Mouse (Mus musculus) 416B (cell line): ENCODE measurements around the gene Hhex.

Source experiments
- DNase-seq: peaks from one replicate; pipeline ENCODE4 v3.0.0; 2011; ENCODE audit warnings: low read depth

Gene Hhex

GRCm38 (mm10) chr19:37434263-37434951 lies at the start of gene Hhex:
TSS of gene Hhex (plus strand) at chr19:37434810.
- peak; percentile 89 for DNase-seq

DNA sequence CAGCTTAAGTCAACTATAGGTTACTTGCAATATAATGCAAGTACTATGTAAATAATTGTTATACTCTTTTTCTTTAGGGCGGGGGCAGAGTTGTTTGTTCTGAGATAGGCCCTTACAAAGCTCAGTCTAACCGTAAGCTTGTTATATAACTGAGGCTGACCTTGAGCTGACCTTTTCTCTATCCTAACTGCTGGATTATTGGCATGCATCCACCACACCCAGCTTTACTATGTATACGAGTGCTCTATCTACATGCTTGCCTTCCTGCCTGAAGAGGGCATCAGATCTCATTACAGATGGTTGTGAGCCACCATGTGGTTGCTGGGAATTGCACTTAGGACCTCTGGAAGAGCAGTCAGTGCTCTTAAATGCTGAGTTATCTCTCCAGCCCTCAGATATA lies 48.5 kb upstream of the Hhex start:
- DNase-seq = no peak

- peak; percentile 91 for DNase-seq
Observed at GRCm38 (mm10) chr19:37391869-37392268, 42.7 kb upstream of the Hhex start.

- DNase-seq = no peak
Observed at GRCm38 (mm10) chr19:37396279-37396678, 38.3 kb upstream of the Hhex start.

DNA sequence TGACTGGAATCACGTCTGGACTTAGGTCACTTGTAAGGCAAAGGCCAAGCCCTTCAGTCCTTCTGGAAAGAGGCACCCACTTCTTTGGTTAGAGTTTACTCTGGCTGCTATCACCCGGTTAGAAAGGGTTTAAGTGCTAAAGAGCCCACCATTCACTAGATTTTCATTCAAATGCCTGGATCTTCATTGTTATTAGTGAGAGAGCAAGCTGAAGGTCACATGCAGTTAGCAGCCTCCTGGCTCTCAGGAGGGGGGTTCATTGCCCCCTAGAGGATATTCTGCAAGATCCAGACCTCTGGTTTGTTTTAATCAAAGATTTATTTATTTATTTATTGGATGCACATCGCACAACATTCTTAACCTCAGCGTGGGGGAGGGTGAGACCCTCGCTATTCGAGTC lies 33.7 kb upstream of the Hhex start:
- DNase-seq = no peak

DNA sequence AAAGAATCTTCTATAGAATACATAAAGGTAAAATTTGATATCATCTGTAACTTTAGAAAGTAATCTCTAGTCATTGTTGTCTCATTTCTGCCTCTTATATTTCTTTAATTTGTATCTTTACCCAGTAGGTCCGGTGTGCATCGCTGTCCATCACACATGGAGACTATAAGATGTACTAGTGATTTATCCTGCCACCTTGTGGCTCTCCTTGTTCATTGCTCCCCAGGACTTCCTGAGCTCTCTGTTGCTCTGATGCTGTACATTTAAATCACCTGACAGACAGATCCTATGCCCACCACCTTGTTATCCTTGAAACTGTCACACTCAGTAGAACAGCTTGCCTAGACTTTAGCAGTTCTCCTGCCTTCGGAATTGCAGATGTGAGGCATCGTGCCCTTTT lies 16.3 kb upstream of the Hhex start:
- DNase-seq = peak; percentile 74

GRCm38 (mm10) chr19:37419613-37420012 lies 15.0 kb upstream of the Hhex start:
- peak; percentile 92 for DNase-seq

DNA sequence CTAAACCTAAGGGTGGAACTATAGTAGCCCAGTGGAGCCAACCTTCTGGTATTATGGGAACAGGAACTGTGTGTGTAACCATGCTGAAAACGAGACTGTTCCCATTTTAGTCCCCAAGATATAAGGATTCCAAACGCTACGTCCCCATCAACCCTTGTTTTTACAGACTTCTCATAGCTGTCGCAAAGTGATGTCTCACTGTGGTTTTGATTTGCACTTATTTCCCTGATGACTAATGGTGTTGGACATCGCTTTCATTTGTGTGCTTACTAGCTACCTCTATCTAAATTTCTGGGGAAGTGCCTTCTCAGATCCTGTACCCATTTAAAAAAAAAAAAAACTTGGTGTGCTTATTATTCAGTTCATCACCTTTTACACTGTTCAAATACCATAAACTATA lies 6.0 kb upstream of the Hhex start:
- peak; percentile 89 for DNase-seq

DNA sequence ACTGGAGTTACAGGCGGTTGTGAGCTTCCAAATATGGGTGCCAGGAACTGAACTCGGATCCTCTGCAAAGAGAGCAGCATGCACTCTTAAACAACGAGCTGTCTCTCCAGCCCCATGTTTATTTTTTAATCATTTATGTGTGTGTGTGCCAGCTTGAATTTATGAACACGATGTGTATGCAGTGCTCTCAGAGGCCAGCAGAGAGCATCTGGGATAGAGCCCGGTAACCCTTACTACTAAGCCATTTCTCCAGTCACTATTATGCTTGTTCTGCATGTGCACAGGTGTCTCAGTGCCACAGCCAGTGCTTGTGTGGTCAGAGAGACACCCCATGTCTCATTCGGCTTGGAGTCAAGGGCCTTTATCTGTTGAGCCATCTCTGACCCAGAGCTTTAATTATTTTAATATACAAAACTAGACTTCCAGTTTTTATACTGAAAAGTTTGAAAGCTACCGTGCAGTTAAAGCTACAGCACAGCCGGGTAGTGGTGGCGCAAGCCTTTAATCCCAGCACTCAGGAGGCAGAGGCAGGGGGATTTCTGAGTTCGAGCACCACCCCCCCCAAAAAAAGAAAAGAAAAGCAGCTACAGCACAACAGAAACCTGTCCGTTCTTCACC lies 3.4 kb upstream of the Hhex start:
- DNase-seq = no peak

- DNase-seq = no peak
Observed at GRCm38 (mm10) chr19:37432868-37433570, 1.6 kb upstream of the Hhex start.

DNA sequence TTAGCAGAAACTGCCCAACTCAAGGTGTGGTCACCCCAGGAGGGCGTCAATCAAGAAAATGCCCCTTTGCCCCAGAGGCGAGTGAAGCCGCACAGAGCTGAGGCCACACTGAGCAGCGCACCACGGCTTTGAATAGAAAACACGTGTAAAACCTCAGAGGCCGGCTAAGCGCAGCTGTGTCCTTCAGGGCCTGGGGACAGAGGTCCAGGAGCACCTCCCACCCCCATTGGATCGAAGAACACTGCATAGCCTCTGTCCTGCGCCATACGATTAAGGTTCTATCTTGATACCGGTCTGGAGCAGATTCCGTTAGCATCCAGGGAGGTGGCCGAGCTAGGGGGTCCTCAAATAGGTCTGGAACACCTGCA lies 731 bp upstream of the Hhex start:
- peak; percentile 61 for DNase-seq

DNA sequence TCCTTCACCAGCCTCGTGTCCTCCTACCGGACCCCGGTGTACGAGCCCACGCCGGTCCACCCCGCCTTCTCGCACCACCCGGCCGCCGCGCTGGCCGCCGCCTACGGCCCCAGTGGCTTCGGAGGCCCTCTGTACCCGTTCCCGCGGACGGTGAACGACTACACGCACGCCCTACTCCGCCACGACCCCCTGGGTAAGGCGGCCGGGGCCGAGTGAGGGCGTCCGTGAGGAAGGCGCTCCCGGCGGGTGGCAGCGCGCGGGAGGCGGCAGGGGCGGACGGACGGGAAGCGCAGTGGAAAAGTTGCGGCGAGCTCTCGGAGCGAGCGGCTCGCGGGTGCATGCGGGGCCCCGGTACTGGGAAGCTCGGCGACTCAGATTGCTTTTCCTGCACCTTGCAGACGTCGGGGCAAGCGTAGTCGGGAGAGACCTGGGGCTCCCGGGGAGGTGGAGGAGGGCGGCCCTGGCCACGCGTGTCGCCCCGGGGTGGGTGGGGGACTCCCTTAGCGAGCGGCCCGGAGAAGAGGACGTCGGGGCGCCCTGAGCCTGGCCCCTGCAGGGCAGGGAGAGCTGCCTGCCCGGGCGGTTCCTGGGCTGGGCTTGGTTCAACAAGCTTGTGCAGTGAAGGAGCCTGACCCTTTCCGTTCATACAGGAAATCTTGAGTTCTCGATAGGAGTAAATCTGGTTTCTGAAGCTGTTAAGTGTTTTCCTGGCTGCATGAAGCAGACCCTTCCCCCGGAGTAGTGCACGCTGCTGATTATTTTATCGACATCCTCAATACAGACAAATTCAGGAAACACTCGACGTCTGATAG lies 637 bp downstream of the Hhex start:
- DNase-seq = peak; percentile 100

GRCm38 (mm10) chr19:37435853-37436174 lies 1.2 kb downstream of the Hhex start:
- DNase-seq = no peak

DNA sequence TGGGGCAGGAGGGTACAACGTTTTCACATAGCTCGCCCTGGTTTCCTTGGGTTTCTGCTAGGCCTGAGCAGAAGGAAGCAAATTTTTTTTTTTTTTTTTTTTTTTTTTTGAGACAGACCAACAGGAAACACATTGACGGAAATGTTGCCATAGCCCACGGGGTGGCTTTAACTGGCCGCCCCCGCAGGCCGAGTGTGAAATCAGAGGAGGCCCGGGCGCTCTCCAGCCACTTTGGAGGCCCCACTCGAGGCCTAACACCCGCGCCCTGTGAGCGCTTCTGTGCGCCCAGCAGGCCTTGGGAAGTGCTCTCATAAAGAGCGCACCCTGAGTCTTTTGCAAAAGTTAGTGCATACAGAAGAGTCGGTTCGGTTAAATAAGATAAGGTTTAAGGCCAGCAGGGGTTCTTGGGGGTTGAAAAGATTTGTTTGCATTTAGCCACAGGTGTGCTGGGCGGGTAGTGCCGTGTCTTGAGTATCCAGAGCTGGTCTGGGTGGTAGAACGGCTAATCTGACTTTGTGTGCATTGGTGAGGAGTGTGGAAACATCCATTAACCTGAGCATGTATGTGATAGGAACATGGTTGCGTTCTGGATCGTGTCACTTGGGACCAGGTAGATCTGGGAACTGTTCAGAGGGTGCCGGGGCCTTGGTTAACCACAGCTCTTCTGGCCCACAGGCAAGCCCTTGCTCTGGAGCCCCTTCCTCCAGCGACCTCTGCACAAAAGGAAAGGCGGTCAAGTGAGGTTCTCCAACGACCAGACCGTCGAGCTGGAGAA lies 2.1 kb downstream of the Hhex start:
- peak; percentile 91 for DNase-seq

DNA sequence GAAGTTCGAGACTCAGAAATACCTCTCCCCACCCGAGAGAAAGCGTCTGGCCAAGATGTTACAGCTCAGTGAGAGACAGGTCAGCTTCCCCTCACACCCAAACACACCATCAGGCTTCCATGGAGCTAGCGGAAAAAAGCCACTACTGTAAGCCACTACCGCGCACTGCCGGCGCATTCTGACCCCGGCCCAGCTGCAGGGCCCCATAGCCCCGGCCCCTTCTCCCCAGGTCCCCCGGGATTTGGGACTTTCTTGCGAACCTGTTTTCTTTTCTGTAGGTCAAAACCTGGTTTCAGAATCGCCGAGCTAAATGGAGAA lies 2.6 kb downstream of the Hhex start:
- no peak for DNase-seq

GRCm38 (mm10) chr19:37440181-37440580 lies 5.6 kb downstream of the Hhex start:
- no peak for DNase-seq

DNA sequence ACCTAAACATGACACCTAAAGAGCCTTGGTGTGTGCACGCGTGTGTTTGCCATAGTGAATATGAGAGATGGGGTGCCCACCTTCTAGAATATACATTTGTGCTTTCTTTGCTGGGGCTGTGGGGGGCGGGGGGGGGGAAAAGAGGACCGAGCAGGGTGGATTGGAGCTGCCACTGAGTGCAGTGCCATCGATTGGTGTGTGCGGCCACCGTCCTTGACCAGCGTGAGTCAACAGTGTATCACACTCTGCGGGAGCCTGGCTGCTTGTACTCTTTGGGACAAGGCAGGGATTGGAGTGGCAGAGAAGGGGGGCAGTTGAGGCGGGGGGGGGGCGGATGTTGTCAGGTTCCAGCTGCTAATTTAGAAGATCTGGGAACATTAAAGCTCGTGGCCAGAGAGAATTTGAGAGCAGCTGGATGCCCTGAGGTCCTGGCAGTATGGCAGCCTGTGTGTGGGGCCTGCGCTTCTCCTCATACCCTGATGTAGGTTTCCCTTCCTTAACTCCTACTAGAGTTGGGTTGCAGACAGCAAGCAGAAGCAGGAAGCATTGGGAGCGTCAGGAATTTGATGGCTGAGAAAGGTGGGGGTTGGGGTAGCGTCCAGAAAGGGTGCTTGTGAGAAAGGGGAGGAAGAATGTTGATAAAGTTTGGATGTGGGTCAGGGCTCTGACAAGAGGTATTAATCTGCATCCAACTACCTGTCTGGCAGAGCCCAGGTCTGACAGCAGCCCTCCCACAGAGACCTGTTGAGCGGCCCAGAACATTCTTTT lies 6.3 kb downstream of the Hhex start:
- no peak for DNase-seq

GRCm38 (mm10) chr19:37442524-37443286 lies 8.1 kb downstream of the Hhex start:
- DNase-seq = peak; percentile 85

- peak; percentile 70 for DNase-seq
Observed at GRCm38 (mm10) chr19:37443631-37444140, 9.1 kb downstream of the Hhex start.

- peak; percentile 69 for DNase-seq
Observed at GRCm38 (mm10) chr19:37448212-37448611, 13.6 kb downstream of the Hhex start.
